Mouse (Mus musculus) bone marrow, adult 2 months (tissue): ENCODE measurements around the gene Myo16. TPM values are rescaled to one million over a fixed set of nuclear protein-coding genes. Genes with fewer than 3 reads are reported as not detected.

Experiments
- H3K27ac ChIP-seq: fragments of 200-500 bp; 2 replicates; pipeline ENCODE4 v1.5.1; 2012; ENCODE audit warnings: low read depth, mild to moderate bottlenecking, control low read depth, inconsistent platforms, low read length; ENCODE audit not compliant: control insufficient read depth, poor library complexity, insufficient read depth
- H3K4me1 ChIP-seq: fragments of 200-500 bp; 2 replicates; pipeline ENCODE4 v1.6.1; 2011; ENCODE audit warnings: low read length; ENCODE audit not compliant: control insufficient read depth, insufficient read depth
- H3K4me3 ChIP-seq: fragments of 200-500 bp; replicated peaks from 2 replicates; pipeline ENCODE3; 2011; ENCODE audit warnings: mild to moderate bottlenecking, low read depth, low read length, control low read depth; ENCODE audit not compliant: control insufficient read depth
- CTCF ChIP-seq: fragments of 200-500 bp; IDR thresholded peaks from 2 replicates; pipeline ENCODE4 v1.5.1; 2011; ENCODE audit warnings: low read length, control low read depth; ENCODE audit not compliant: control insufficient read depth, insufficient read depth
- POLR2A ChIP-seq: fragments of 200-500 bp; IDR thresholded peaks from 2 replicates; pipeline ENCODE4 v1.6.1; 2011; ENCODE audit warnings: low read depth, mild to moderate bottlenecking, control low read depth, low read length, borderline replicate concordance; ENCODE audit not compliant: control insufficient read depth
- WGBS: fragments of 180-500 bp; shearing (Covaris S2); methylation state at CpG from one replicate; pipeline ENCODE4 v1.1.7; 2018; 5-methylcytosine and 5-hydroxymethylcytosine counted together
- polyA plus RNA-seq: library from polyadenylated mRNA; stranded (reverse); fragments of >200 nt; gene quantifications from 2 replicates; pipeline ENCODE4 v1.2.4, GENCODE M21; 2011; ENCODE audit warnings: low replicate concordance; ENCODE audit not compliant: missing spikeins, insufficient read depth, insufficient read length

Gene Myo16
- polyA plus RNA-seq, 1 experiment: not detected

- TF ChIP-seq CTCF: no peak
- no peak for TF ChIP-seq POLR2A
- Histone ChIP-seq H3K4me1 (no peaks in the 10 kb centered on the region), H3K27ac (no peak overlapping the region), H3K4me3 (no peak overlapping the region)
- 82% methylated on average over 13 of the region's 13 CpGs for WGBS
Measured at GRCm38 (mm10) chr8:10664861-10665543, 511.3 kb downstream of the Myo16 start.

DNA sequence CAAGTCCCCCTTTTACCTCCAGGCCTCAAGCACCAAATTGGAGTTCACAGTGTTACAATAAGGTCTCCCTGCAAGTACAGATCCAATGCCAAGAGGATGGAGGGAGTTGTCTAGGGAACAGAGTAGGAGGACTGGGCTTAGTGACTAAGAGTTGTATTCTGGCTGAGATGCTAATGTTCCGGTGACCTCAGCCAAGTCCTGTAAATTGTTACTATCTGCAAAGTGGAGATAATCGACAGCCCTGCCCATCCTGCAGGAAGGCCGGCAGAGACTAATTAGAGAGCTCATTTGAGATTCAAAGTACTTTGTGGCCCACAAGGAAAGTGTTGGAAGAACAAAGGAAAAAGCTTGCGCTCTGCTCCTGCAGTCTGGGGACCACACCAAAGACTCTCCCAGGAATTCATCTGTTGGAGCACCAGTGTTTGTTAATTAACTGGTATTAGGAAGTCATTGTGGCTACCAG is 512.1 kb downstream of the Myo16 start:
- no peaks in the 10 kb centered on the region for H3K4me1 ChIP-seq
- TF ChIP-seq POLR2A: no peak
- no peak for TF ChIP-seq CTCF

GRCm38 (mm10) chr8:10671862-10672548 is 518.3 kb downstream of the Myo16 start:
- TF ChIP-seq CTCF (no peak), POLR2A (no peak)
- 58% methylated on average over 2 of the region's 2 CpGs for WGBS
- no peak overlapping the region for H3K4me3 ChIP-seq
- no peaks in the 10 kb centered on the region for H3K4me1 ChIP-seq
- H3K27ac ChIP-seq: no peak overlapping the region

More for the DNA sequence above, 512.1 kb downstream of the Myo16 start:
- 64% methylated on average over 4 of the region's 4 CpGs for WGBS
- no peak overlapping the region for H3K4me3 ChIP-seq
- no peak overlapping the region for H3K27ac ChIP-seq

- no peak overlapping the region for H3K27ac ChIP-seq
- H3K4me1 ChIP-seq: no peaks in the 10 kb centered on the region
- H3K4me3 ChIP-seq: no peak overlapping the region
- WGBS: 76% methylated on average over 9 of the region's 9 CpGs
- TF ChIP-seq POLR2A: no peak
- TF ChIP-seq CTCF: no peak
Measured at GRCm38 (mm10) chr8:10677840-10678410, 524.2 kb downstream of the Myo16 start.

DNA sequence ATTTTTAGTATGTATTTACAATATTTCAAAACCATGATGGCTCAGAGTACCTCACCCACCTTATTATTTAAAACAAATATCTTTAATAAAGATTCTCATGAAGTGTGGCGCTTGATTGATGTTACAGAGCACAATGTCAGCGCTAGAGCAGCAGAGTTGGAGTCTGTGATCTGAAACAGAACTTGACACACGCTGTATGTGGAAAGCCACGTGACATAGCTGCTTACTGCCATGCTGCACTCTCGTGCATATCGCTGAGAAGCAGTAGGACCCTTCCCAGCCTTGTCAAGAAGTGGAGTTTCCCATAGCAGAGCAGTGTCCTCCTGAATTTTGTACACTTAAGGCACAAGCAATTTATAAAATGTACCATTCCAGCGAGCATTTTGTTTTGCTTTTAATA is 528.2 kb downstream of the Myo16 start:
- no peak for TF ChIP-seq POLR2A
- no peak overlapping the region for H3K27ac ChIP-seq
- no peaks in the 10 kb centered on the region for H3K4me1 ChIP-seq
- H3K4me3 ChIP-seq: no peak overlapping the region
- 70% methylated on average over 7 of the region's 7 CpGs for WGBS

- H3K4me3 ChIP-seq: no peak overlapping the region
- no peaks in the 10 kb centered on the region for H3K4me1 ChIP-seq
- 17% methylated on average over 8 of the region's 8 CpGs for WGBS
- TF ChIP-seq CTCF (no peak), POLR2A (no peak)
- no peak overlapping the region for H3K27ac ChIP-seq
Measured at GRCm38 (mm10) chr8:10683088-10683487, 529.4 kb downstream of the Myo16 start.

Other genes starting within 250 kb of the Myo16 start
- 1.5 and 3.6 TPM in 2 replicates for gene Lig4, start 176.2 kb upstream of the Myo16 start, polyA plus RNA-seq
- 2.8 and 4.1 TPM in 2 replicates for gene Abhd13, start 176.2 kb upstream of the Myo16 start, polyA plus RNA-seq
- 3.1 and 21.4 TPM in 2 replicates for gene Tnfsf13b, start 147.4 kb upstream of the Myo16 start, polyA plus RNA-seq